Mouse (Mus musculus) T-helper 1 cell (primary cell): ENCODE results near the gene Gm3173.
"Not testable (repeated sequence)": the region's sequence is repeated elsewhere in the genome, so short reads cannot be mapped to it uniquely, and the experiment has no call there.

Experiments used
- in situ Hi-C: fragments of 300-600 bp; cut with MboI, MseI; formaldehyde crosslinking; loops from one replicate; pipeline ENCODE4 v1.15.1; 2025; ENCODE audit warnings: high pct_unique_total_duplicates

Gm3173 gene

GRCm38 (mm10) chr14:4430692-4431091 is at the start of gene Gm3173:
Gm3173 (plus strand) TSS chr14:4430992.
- in situ Hi-C loops, result not testable (repeated sequence)

- in situ Hi-C loops, result loop anchor here (10.0 kb wide), 1 partner anchor 429 kb away; no protein-coding TSS in a partner anchor
Observed at GRCm38 (mm10) chr14:4385606-4386005, 45.2 kb upstream of the Gm3173 start.

GRCm38 (mm10) chr14:4392841-4393530 is 37.8 kb upstream of the Gm3173 start:
- in situ Hi-C loops, result loop anchor here (10.0 kb wide), 1 partner anchor 442 kb away; the partner anchor contains the start of gene Gm3269

DNA sequence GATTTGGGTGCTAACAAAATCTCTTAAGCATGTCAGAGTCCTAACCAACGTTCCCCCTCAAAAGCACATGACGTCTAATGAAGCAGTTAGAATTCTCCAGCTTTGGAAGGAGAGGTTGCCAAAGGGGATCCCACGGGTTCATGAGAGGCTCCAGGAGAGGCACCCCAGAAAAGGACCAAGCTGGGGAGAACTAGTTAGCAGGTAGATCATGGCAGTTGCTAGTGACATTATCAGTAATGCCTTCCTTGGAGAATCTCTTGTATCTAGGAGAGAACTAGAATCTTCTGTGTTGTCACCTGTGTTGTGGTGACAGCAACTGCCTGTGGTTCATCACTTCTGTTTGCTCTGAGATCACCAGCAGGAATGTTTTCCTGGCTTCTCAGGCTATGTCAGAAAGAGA is 33.6 kb upstream of the Gm3173 start, which contains the start of gene Gm3159:
Gene Gm3159 (plus strand): TSS at position 301 of the 400 bp plus-strand sequence.
- in situ Hi-C loops, result loop anchor here (10.0 kb wide), 1 partner anchor 438 kb away; the partner anchor contains the start of gene Gm3269

DNA sequence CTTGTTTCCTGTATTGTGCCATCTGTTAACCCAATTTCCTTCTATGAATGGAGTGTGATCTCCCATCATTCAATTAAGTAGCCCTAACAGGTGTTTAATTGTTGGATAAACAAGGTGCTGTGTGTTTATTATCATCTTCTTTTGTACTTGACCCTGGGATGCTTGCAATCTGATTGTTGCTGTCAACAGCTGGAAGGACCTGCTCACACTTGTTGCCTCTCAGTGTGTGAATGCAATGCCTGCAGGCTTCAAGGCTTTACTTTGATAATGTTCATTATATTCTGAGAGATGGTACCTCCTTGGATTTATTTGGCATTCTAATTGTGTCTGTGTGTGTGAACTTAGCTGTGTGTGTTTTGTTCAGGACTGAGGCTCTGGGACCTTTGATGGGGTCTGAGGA is 32.2 kb upstream of the Gm3173 start:
- in situ Hi-C loops, result loop anchor here (10.0 kb wide), 1 partner anchor 436 kb away; the partner anchor contains the start of gene Gm3269

GRCm38 (mm10) chr14:4400115-4400789 is 30.5 kb upstream of the Gm3173 start:
- in situ Hi-C loops, result loop anchor here (25.0 kb wide), 1 partner anchor 1887 kb away; the partner anchor contains the start of gene Gm3411

- in situ Hi-C loops, result loop anchor here (25.0 kb wide), 1 partner anchor 1886 kb away; the partner anchor contains the start of gene Gm3411
Observed at GRCm38 (mm10) chr14:4401245-4401644, 29.5 kb upstream of the Gm3173 start.

- in situ Hi-C loops, result loop anchor here (25.0 kb wide), 1 partner anchor 1883 kb away; the partner anchor contains the start of gene Gm3411
Observed at GRCm38 (mm10) chr14:4403840-4404239, 27.0 kb upstream of the Gm3173 start.

GRCm38 (mm10) chr14:4409939-4410338 is 20.9 kb upstream of the Gm3173 start:
- in situ Hi-C loops, result loop anchor here (25.0 kb wide), 1 partner anchor 1877 kb away; the partner anchor contains the start of gene Gm3411

GRCm38 (mm10) chr14:4414965-4415835 is 15.6 kb upstream of the Gm3173 start, which contains the start of gene Gm3164:
Gm3164 (plus strand) TSS chr14:4415448.
- in situ Hi-C loops, result loop anchor here (25.0 kb wide), 1 partner anchor 1872 kb away; the partner anchor contains the start of gene Gm3411

DNA sequence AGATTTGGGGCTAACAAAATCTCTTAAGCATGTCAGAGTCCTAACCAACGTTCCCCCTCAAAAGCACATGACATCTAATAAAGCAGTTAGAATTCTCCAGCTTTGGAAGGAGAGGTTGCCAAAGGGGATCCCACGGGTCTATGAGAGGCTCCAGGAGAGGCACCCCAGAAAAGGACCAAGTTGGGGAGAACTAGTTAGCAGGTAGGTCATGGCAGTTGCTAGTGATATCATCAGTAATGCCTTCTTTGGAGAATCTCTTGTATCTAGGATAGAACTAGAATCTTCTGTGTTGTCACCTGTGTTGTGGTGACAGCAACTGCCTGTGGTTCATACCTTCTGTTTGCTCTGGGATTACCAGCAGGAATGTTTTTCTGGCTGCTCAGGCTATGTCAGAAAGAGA is 50.7 kb downstream of the Gm3173 start, which contains the start of gene Gm3182:
Gene Gm3182 (plus strand): TSS at position 301 of the 400 bp plus-strand sequence.
- in situ Hi-C loops, result loop anchor here (25.0 kb wide), 1 partner anchor 231 kb away; the partner anchor contains the start of gene Gm7876

DNA sequence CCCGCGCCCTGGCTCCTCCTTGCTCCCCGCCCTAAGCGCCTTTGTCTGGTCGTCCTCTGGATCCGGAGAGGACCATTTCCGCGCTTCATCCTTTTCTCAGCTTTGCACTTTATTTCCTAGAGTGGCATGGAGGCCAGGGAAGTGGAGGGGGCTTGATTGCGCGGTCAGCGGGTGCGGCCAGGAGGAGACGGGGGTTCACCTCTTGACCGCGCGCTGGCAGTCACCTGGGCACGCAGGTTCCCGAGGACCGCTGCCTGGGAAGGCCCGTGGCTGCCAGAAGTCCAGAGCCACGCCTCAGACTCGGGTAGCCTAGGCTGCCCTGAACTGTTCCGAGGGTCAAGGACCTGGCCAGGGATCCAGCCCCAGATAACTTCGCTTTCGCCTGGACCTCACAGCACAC is 68.6 kb downstream of the Gm3173 start:
- in situ Hi-C loops, result loop anchor here (25.0 kb wide), 1 partner anchor 213 kb away; the partner anchor contains the start of gene Gm7876

- in situ Hi-C loops, result loop anchor here (10.0 kb wide), 1 partner anchor 1750 kb away; the partner anchor contains the start of gene Gm21103
Observed at GRCm38 (mm10) chr14:4555105-4555504, 124.3 kb downstream of the Gm3173 start, which contains the start of gene Gm3047. Gm3047 (plus strand) TSS chr14:4555405.
